Mouse (Mus musculus) ES-Bruce4 (cell line): Measurements from ENCODE around the gene Ctxn2. TPM values are rescaled to one million over a fixed set of nuclear protein-coding genes. Genes with fewer than 3 reads are reported as not detected.
"Not testable (repeated sequence)": the region's sequence is repeated elsewhere in the genome, so short reads cannot be mapped to it uniquely, and the experiment has no call there.

Source experiments
- H3K27ac ChIP-seq: 2 replicates; pipeline ENCODE4 v1.5.1; 2012; ENCODE audit warnings: low read length, inconsistent platforms; ENCODE audit not compliant: insufficient read depth
- H3K27me3 ChIP-seq: 2 replicates; pipeline ENCODE4 v1.6.1; 2012; ENCODE audit warnings: mild to moderate bottlenecking, low read length, inconsistent platforms; ENCODE audit not compliant: control insufficient read depth, poor library complexity, insufficient read depth, severe bottlenecking
- H3K36me3 ChIP-seq: 2 replicates; pipeline ENCODE4 v1.6.1; 2012; ENCODE audit warnings: inconsistent platforms, mild to moderate bottlenecking, low read length, moderate library complexity; ENCODE audit not compliant: control insufficient read depth, poor library complexity, insufficient read depth, severe bottlenecking
- H3K4me1 ChIP-seq: one replicate; pipeline ENCODE4 v1.8.1; 2011; ENCODE audit warnings: low read length; ENCODE audit not compliant: control insufficient read depth, insufficient read depth
- H3K4me3 ChIP-seq: 2 replicates; pipeline ENCODE4 v1.5.1; 2011; ENCODE audit warnings: low read depth, mild to moderate bottlenecking, low read length
- H3K9ac ChIP-seq: 2 replicates; pipeline ENCODE4 v1.6.1; 2012; ENCODE audit warnings: low read depth, mild to moderate bottlenecking, inconsistent platforms; ENCODE audit not compliant: poor library complexity, severe bottlenecking
- H3K9me3 ChIP-seq: replicated peaks from 2 replicates; pipeline ENCODE4 v1.6.1; 2012; ENCODE audit warnings: mild to moderate bottlenecking, low read length, inconsistent platforms; ENCODE audit not compliant: control insufficient read depth, poor library complexity, insufficient read depth, severe bottlenecking
- CTCF ChIP-seq: IDR thresholded peaks from one replicate; pipeline ENCODE4 v1.8.1; 2011; ENCODE audit warnings: low read depth, low read length
- EP300 ChIP-seq: IDR thresholded peaks from 2 replicates; pipeline ENCODE4 v1.6.1; 2011; ENCODE audit warnings: low read depth, low read length; ENCODE audit not compliant: insufficient read depth
- POLR2A ChIP-seq: IDR thresholded peaks from one replicate; pipeline ENCODE4 v1.8.1; 2011; ENCODE audit warnings: low read length; ENCODE audit not compliant: insufficient read depth
- polyA plus RNA-seq: library from polyadenylated mRNA; stranded (reverse); fragments of >200 nt; gene quantifications from 2 replicates; pipeline ENCODE4 v1.2.4, GENCODE M21; 2011; ENCODE audit warnings: low read depth; ENCODE audit not compliant: missing spikeins, insufficient read depth, insufficient read length

Ctxn2 gene
- not detected in 2 replicates for polyA plus RNA-seq

- Histone ChIP-seq H3K36me3 (no peaks in the 10 kb centered on the region), H3K27ac (no peak within 1 kb of the TSS), H3K9me3 (no peaks in the 10 kb centered on the region), H3K9ac (no peak within 1 kb of the TSS; the same call in 1 of the 2 replicates), H3K4me3 (peak within 1 kb of the TSS; percentile 35), H3K4me1 (peaks cover 3% of the 10 kb centered on the region), H3K27me3 (no peaks in the 10 kb centered on the region; the same call in 1 of the 2 replicates)
- no peak for TF ChIP-seq EP300
- no peak for TF ChIP-seq POLR2A
- no peak for TF ChIP-seq CTCF
Measured at GRCm38 (mm10) chr2:125135903-125136811, at the start of gene Ctxn2. TSS of gene Ctxn2 (plus strand) at chr2:125136692.

GRCm38 (mm10) chr2:125088757-125089156, 47.7 kb upstream of the Ctxn2 start:
- H3K36me3 ChIP-seq = peaks cover 24% of the 10 kb centered on the region

GRCm38 (mm10) chr2:125092123-125092522, 44.4 kb upstream of the Ctxn2 start:
- H3K9ac ChIP-seq, H3K4me1 ChIP-seq, H3K9me3 ChIP-seq, H3K27me3 ChIP-seq, H3K27ac ChIP-seq, H3K4me3 ChIP-seq: not testable (repeated sequence)
- peaks cover 32% of the 10 kb centered on the region for H3K36me3 ChIP-seq

More at GRCm38 (mm10) chr2:125088757-125089156, 47.7 kb upstream of the Ctxn2 start:
- no peaks in the 10 kb centered on the region for H3K27me3 ChIP-seq
- no peak overlapping the region for H3K27ac ChIP-seq
- H3K9ac ChIP-seq = no peak overlapping the region
- H3K9me3 ChIP-seq = no peaks in the 10 kb centered on the region
- no peak overlapping the region for H3K4me3 ChIP-seq
- no peaks in the 10 kb centered on the region for H3K4me1 ChIP-seq
- no peak for TF ChIP-seq POLR2A
- TF ChIP-seq EP300 = no peak
- no peak for TF ChIP-seq CTCF

GRCm38 (mm10) chr2:125104491-125104890, 32.0 kb upstream of the Ctxn2 start:
- H3K4me1 ChIP-seq, H3K9ac ChIP-seq, H3K27me3 ChIP-seq, H3K27ac ChIP-seq, H3K4me3 ChIP-seq: not testable (repeated sequence)
- Histone ChIP-seq H3K9me3 (peaks cover 62% of the 10 kb centered on the region), H3K36me3 (peaks cover 58% of the 10 kb centered on the region)

- Histone ChIP-seq H3K9me3 (peaks cover 67% of the 10 kb centered on the region), H3K27ac (0 out of 2 replicates have a peak overlapping the region, but pooled peaks have one; percentile 59), H3K36me3 (peaks cover 57% of the 10 kb centered on the region)
- not testable (repeated sequence) for H3K4me1 ChIP-seq, H3K27me3 ChIP-seq, H3K4me3 ChIP-seq, H3K9ac ChIP-seq
Measured at GRCm38 (mm10) chr2:125106536-125106935, 30.0 kb upstream of the Ctxn2 start.

- Histone ChIP-seq H3K4me1 (peaks cover 1% of the 10 kb centered on the region), H3K4me3 (no peak overlapping the region), H3K27ac (peak overlapping the region; percentile 69)
Measured at GRCm38 (mm10) chr2:125119381-125120110, 16.9 kb upstream of the Ctxn2 start.

More at GRCm38 (mm10) chr2:125119381-125120110, 16.9 kb upstream of the Ctxn2 start:
- no peaks in the 10 kb centered on the region for H3K9me3 ChIP-seq
- H3K36me3 ChIP-seq = peaks cover 26% of the 10 kb centered on the region
- H3K9ac ChIP-seq = peak overlapping the region; percentile 40; the same call in 1 of the 2 replicates
- TF ChIP-seq CTCF = no peak
- no peak for TF ChIP-seq POLR2A
- H3K27me3 ChIP-seq = no peaks in the 10 kb centered on the region
